Mouse (Mus musculus) cerebellum, adult 9-10 months (tissue): ENCODE data around the gene Pde8b.

Experiments
- DNase-seq: peaks from one replicate; pipeline ENCODE4 v3.0.0; 2022

Pde8b gene

DNA sequence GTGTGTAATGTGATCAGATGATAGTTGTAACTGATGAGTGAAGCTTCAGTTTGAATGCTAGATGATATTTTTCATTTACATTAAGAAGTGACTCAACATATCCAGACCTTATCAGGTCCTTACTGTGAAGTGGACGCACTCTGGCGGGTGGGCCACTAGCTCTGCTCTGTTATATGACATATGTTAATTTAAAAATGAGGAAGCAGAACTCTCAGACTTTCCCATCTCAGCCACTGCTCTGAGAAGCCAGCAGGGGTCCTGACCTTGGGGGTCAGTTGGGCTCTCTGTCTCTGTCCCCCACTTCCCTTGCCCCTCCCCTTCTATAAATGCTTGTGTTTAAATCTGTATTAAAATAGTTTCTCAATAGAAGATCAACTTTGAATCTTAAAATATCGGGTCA lies 172.4 kb downstream of the Pde8b start:
- DNase-seq: no peak

DNA sequence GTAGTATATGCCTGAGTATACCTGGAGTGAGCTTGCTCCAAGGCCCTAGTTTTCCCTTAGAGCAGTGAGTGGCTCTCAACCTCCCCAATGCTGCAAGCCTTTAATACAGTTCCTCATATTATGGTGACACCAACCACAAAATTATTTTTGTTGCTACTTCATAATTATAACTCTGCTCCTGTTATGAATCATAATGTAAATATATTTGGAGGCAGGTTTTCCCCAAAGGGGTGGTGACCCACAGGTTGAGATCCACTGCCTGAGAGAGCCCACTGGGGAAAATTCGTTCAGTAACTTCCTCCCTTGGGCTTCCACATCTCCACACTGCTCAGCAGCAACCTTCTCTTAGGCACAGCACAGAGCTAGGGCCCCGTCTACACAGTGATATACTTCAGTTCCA lies 174.0 kb downstream of the Pde8b start:
- DNase-seq: no peak

DNA sequence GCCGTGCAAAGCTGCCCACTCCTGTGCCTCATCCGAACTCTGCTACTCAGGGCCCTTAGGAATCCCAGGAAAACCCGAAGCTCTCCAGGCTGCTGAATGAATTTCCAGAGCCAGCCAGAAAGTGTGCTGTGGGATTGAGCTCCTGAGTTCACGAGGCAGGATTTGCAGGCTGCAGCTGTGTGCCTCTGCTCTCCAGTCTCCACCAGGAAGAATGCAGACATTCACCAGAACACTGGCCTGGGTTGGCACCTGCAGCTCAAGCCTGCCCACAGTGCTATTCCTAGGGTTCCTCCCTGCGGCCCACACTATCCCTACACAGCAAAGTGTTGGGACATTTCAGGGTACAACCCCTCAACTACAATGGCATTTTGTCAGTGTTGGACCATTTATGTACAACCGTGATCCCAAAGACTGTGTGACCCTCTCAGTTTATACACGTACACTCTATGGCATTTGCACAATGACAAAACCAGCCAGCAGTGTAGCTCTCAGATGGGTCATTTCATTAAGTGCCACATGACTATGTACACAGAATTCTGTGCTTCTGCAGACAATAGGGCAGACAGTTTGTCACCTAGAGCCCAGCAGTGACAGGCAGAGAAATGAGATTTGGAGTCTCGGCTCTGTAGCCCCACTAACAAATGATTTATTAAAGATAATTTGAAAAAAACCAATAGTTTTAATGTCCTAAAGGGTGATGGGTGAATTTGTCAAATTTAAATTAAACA lies 176.5 kb downstream of the Pde8b start:
- DNase-seq: no peak

GRCm38 (mm10) chr13:95070268-95070667 lies 179.9 kb downstream of the Pde8b start:
- no peak for DNase-seq

GRCm38 (mm10) chr13:95067854-95068253 lies 182.3 kb downstream of the Pde8b start:
- DNase-seq: no peak

GRCm38 (mm10) chr13:95063390-95064017 lies 186.6 kb downstream of the Pde8b start:
- no peak for DNase-seq

GRCm38 (mm10) chr13:95058885-95059284 lies 191.3 kb downstream of the Pde8b start:
- DNase-seq: no peak

DNA sequence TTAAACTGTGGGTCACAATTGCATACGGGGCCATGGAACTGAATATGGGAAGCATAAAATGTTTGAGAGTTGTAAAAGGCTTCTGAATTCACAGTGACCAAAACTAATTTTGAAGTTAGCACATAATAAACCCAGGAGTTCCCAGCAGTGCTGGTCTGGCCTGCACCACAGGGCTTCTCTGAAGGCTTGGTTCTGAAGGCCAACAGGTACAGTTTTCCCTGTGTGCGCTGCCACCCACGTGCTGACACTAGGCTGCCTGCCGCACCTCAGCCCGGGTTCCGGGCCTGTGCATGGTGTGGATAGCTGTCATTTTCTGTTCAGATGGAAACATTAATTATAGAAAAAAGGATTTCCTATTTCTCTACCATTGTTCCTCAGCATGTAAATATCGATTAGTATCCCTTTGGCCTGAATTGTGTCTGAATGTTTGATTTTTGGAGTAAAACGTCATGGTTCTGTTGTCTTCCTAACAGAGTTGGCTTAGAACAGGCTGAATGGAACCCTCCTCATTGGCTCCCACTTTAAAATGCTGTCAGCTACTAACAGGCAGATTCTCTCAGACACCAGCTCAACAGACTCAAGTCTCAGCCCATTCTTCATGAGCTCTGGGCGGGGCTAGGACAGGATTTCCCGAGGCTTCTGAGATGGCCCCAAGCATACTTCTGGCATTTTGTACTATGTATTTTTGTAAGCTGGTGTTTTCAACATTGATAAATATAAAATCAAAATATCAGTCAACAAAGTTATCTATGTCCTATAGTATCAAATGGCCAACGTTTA lies 193.4 kb downstream of the Pde8b start:
- DNase-seq: no peak

- DNase-seq: no peak
Observed at GRCm38 (mm10) chr13:95055742-95056388, 194.3 kb downstream of the Pde8b start.

- DNase-seq: no peak
Observed at GRCm38 (mm10) chr13:95052421-95052820, 197.7 kb downstream of the Pde8b start.

GRCm38 (mm10) chr13:95050398-95050797 lies 199.7 kb downstream of the Pde8b start:
- DNase-seq: no peak

DNA sequence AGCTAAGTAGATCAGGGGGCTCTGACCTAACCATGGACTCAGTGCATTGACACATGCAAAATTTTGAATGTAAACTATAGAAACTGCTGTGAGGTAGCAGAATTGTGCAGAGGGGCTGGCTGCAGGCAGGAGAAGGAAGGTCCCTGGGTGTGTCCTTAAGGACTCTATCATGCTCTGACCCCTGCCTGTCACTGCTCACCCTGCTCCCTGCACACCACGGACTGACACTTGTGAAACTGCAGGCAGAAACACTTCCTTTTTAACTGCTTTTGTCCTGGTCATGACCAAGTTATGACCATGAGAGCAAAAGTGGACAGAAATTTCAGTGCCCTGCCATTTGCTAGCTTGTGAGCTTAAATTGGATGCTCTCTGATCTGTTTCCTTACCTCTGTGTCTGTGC lies 206.0 kb downstream of the Pde8b start:
- DNase-seq: no peak

- no peak for DNase-seq
Observed at GRCm38 (mm10) chr13:95040140-95040738, 209.9 kb downstream of the Pde8b start.

DNA sequence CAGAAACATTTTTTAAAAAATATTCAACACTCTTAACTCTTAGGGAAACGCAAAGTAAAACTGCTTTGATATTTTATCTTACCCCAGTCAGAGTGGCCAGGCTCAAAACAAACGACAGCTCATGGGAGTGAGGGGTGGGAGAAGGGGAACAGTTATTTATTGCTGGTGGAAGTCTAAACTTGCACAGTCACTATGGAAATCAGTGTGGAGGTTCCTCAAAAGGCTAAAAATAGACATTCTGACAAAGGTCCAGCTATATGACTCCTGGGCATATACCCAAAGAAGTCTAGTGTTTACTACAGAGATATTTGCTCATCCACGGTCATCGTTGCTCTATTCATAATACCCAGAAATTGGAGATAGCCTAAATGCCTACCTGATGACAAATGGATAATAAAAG lies 211.9 kb downstream of the Pde8b start:
- no peak for DNase-seq

GRCm38 (mm10) chr13:95034715-95035114 lies 215.4 kb downstream of the Pde8b start:
- DNase-seq: peak; percentile 28

GRCm38 (mm10) chr13:95034094-95034493 lies 216.0 kb downstream of the Pde8b start:
- DNase-seq: no peak

GRCm38 (mm10) chr13:95032973-95033372 lies 217.2 kb downstream of the Pde8b start:
- no peak for DNase-seq

- no peak for DNase-seq
Observed at GRCm38 (mm10) chr13:95032127-95032831, 217.9 kb downstream of the Pde8b start.

GRCm38 (mm10) chr13:95030828-95031227 lies 219.3 kb downstream of the Pde8b start:
- DNase-seq: no peak

DNA sequence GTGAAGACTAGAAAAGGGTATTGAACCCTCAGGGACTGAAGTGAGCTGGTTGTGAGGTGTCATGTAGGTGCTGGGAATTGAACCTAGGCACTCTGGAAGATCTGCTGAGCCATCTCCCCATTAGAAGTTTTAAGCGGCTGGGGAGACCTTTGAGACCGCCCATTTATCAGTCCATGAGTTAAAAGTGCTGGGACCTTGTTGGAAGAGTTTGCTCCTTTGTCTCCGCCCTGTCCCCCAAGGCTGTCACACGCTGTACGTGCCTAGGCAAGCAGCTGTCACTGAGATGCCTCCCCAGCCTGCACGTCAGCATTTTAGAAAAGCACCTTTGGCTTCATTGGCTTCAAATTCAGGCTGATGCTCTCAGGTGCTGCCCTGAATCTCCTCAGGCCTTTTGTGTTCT lies 229.9 kb downstream of the Pde8b start:
- DNase-seq: no peak

DNA sequence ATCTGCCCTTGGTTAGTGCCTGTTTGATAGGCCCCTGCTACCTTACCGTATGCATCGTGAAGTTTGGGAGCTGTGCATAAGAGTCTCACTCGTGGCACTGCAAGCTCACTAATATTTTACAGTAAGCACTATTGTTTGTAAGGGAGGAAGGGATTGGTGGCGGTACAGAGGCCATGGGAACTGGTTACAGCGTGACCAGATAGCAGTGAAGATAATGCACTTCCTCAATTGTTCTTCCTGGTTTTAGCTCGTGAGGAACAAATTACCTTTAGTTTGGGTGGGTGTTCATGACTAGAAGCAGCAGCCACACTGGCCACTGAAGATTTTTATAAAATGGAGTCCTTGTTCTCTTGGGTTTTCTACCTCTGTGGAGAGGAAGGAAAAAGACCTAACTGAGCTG lies 230.8 kb downstream of the Pde8b start:
- DNase-seq: no peak

DNA sequence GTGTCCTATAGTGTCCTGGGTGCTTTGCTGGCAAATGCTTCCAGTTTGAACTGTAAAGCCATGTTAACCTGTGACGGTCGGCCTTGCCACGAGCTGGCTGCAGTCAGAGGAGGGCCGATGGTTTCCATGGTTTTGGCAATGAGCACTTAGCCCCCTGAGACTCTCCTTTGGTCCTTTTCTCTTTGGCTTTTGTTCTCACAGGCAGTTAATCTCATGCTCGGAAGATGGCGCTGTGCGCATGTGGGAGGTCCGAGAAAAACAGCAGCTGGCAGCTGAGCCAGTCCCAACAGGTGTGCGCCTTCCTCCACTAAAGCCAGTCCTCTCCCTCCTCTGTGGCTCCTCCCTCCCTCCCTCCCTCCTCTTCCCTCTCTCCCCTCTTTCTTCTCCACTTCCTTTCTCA lies 232.2 kb downstream of the Pde8b start:
- peak; percentile 57 for DNase-seq
